Mouse (Mus musculus) ZHBTc4 (cell line): Measurements from ENCODE around the gene Gpx7.

Experiments
- DNase-seq: peaks from one replicate; pipeline ENCODE4 v3.0.0-alpha.2; 2011; ENCODE audit warnings: low read depth, low spot score

Gpx7 gene

DNA sequence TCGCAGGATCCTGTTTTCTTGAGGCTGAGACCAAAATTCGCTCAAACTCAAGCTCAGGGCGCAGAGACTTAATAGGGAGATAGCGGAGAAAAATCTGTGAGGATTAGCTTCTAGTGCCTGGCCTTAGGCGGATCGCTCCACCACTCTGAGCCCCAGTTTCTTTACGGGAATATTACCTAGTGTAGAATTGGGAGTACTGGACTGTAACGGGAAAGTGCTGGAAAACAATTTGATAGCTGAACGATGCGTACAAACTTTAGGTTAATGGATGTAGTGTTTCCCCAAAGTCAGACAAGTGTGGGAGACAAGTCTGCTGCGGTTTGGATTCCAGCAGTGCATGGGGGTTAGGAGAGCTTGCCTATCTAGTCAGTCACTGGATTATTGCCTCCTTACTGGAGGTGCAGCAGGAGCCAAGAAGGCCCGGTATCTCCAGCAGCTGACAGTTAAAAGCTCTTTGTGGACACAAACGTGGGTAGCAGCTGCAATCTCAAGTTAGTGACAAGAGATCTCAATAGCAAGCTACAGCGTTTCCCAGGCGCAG, at the start of gene Gpx7:
Gene Gpx7 (minus strand): TSS at position 101 of the 541 bp plus-strand sequence.
- DNase-seq: peak; percentile 24

DNA sequence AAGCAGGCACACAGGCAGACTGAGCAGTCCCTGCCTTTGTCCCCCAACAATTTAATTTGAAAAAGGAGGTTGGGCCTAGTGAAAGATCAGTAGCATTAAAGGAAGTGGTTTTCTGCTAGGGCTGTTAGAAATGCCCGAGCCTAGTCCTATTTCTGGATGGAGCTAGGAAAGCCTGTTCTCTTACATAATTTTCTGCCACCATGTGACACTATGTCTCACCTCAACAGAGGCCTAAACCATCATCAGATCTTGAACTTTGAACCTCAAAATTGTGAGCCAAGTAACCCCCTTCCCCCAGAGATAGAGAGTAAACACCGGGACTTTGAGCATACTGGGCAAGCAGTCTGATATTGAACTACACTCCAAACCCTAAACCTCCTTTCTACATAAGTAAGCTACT, 49.3 kb upstream of the Gpx7 start:
- no peak for DNase-seq

DNA sequence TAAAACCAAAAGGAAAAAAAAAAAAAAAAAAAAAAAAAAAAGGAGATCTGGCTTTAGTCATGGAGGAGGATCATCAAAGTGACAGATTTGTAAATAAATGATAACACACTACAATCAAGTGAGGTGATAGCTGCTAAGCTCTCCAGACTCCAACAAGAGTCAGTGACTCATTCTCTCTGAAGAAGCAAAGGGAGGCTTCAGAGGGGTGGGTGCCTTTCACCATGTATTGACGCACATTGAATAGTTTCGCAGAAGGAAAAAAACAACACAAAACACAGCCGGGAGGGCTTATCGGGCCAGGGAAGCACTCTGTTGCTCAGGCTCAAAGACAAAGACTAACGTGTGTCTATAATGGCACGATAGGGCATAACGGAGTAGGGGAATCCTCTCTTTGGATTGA, 41.3 kb upstream of the Gpx7 start:
- no peak for DNase-seq

DNA sequence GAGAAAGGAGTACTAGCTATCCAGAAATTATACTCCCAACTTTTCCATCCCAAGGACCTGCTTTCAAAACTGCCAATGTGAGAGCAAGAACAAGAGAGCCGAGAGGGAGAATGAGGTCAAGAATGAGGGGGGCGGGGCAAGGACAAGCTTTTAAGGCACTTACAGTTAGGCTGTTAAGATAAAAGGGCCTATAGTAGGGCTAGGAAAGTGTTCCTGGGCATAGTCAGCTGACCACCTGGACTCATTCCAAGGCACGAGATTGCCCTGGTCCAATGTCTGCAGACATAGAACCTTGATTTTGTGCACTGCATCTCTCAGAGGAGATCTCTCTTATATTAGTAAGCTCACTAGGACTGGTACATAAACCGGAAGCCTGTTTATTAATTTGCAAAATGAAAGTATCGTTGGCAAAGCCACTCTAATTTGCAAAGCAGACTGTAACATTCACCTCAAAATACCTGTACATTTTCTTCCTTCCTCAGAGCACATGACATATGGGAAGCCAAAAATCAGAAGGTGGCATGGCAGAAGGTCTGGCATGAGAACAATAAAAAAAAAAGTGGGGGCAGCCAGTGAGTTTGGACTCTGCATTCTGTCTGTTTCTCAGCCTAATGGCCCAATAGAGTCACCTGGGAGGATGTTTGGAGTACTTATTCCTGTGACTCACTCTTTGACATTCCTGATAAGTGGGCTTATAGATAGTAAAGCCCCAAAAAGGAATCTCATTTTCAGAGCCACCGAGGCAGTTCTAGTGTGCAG, 31.5 kb upstream of the Gpx7 start:
- no peak for DNase-seq

GRCm38 (mm10) chr4:108436225-108436624, 29.5 kb upstream of the Gpx7 start:
- no peak for DNase-seq

DNA sequence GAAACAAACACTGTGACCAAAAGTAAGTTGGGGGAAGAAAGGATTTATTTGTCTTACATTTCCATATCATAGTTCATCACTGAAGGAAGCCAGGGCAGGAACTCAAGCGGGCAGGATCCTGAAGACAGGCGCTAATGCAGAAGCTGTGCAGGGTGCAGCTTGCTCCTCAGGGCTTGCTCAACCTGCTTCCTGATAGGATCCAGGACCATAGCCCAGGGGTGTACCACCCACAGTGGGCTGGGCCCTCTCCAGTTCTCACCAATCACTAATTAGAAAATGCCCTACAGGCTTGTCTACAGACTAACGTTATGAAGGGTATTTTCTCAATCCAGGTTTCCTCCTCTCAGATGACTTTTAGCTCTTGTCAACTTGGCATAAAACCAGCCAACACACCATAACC, 28.9 kb upstream of the Gpx7 start:
- DNase-seq: peak; percentile 18

GRCm38 (mm10) chr4:108434781-108435180, 28.0 kb upstream of the Gpx7 start:
- DNase-seq: no peak

GRCm38 (mm10) chr4:108434221-108434620, 27.5 kb upstream of the Gpx7 start:
- DNase-seq: no peak

DNA sequence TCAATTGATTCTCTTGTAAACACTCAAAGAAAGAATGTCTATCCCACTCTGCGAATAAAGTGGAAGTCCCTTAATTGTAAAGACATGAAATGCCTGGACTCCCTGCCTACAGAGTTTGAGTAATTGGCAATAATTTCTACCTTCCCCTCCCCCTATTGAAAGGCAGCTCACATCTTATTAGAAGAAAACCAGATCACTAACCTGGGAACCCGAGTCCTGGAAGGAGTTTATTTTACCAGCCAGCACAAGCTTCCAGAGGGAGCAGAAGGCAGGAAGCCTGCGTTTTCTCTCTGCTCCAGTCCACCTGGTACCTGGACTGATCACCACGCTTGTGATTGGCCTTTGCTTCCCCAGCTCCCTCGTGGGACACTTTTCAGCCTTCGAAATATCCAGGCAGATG, 26.6 kb upstream of the Gpx7 start:
- no peak for DNase-seq

DNA sequence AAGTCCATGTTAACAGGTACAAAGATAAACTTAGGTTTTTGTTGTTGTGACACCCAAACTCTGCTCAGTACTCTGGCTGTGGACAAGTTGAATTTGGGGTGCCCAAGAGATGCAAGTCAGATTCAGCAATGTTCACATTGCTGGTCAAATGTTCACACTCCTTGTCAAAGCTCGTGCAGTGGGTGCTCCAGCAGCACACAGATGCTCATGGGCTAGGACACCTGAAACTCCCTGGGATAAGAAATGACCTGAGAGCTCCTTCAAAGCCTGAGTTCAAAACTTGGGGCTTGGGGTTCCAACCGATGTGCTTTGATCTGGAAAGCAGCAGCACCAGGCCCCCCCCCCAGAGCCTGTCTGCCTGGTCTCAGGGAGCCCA, 24.8 kb upstream of the Gpx7 start:
- no peak for DNase-seq

GRCm38 (mm10) chr4:108430656-108431560, 24.1 kb upstream of the Gpx7 start:
- DNase-seq: no peak

DNA sequence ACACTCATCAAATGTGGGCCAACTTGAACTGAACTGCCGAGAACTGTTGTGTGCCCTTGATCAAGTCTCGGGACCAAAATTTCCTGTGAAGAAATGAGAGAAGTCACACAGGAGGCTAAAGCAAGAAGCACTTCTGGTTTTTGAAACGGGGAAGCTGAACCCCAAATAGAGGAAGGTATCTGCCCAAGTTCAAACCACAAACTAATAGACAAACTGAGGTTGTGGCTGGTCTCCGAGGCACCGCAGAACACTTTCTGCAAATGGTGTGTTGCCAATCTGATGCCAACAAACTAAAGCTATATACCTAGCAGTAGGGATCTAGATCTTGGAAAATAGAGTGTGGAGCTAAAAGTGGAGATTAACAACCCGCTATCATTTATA, 21.6 kb upstream of the Gpx7 start:
- DNase-seq: no peak

DNA sequence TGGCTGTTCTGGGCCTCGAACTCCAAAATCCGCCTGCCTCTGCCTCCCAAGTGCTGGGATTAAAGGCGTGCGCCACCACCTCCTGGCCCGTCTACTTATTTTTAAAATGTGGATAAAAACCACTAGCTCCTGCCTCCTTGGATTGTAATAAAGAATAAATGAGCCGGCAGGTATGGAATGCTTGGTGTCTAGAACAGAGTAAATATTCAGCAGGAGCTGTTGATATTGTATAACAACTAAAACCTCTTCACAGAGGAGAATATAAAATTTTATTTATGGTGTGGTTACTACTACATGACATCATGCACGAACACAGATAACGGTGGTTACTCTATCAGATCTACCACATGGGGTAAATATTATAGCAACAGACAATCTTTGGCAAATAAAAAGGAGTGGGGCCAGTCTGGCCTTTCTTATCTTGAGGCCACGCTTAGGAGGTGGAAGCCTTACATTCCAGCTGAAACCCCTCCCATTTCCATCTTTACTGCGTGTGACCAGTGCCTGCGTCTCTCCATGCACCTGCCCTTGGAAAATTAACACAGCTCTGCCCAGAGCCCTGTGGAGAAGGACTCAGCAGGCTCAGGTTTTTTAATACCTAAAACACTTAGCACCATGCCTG, 21.1 kb upstream of the Gpx7 start:
- no peak for DNase-seq

GRCm38 (mm10) chr4:108424587-108424986, 17.8 kb upstream of the Gpx7 start:
- DNase-seq: no peak

DNA sequence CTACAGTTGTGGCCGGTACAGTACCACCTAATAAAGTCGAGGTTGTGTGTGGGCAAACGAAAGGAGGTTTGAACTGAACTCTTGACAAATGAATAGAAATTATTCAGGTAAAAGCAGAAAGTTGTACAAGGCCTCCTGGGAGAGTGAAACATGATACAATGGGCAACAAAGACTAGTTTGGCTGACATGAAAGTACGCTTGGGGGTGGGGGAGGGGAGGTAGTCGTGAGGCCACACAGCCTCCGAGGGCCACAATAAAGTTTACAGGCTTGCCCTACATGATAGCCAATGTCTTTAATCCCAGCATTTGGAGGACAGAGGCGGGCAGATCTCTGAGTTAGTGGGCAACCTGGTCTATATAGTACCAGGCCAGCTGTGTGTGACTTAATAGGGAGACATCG, 860 bp upstream of the Gpx7 start:
- DNase-seq: peak; percentile 35

DNA sequence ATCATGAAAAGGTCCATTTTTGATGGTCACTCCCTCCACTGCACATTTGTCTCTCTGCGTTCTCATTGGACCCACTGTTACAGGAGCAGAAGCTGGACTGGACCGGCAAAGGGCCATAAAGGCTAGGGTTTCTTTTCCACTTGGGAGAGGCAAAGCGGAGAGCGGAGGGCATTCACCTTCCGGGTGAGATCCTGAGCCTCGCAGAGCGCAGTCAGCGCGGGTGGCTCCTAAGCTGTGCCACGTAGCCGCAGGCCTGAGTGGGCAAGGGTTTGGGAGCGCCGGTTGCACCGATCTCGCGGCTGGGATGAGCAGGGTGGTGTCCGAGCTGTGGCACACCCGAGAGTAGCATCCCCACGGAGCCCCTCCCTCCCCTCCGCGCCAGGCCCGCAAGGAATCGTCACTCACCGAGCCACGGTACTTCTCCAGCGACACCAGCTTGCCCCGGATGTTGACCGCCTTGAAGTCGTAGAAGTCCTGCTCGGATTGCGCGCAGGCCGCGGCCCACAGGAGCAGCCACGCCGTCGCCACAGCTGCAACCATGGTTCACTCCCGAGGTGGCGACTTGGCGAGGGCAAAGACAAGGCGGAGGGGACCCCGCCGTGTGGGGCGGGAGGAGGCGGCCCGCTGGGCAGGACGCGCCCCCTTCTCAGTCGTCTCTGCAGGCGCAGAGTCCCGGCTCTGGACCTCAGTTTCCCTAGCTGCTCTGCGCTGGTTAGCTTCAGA, 462 bp downstream of the Gpx7 start:
- peak; percentile 74 for DNase-seq

DNA sequence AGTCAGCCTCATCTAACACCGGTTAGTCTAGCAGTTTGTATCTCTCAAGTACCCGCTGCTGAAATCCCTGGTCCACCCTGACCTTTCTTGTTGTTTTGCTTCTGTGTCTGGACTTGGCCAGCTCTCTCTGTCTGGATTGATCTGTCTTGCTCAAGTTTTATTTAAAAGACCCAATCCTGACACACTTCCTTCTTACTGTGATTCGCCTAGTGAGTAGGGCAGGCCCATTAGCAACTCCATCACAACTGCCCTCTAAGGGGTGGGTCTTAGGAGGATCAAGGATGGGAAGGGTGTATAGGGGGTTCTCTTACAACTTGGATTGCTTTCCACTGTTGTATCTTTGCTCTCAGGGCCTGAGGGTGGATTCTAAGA, 1.0 kb downstream of the Gpx7 start:
- DNase-seq: peak; percentile 68

GRCm38 (mm10) chr4:108403861-108404635, 2.7 kb downstream of the Gpx7 start:
- no peak for DNase-seq

DNA sequence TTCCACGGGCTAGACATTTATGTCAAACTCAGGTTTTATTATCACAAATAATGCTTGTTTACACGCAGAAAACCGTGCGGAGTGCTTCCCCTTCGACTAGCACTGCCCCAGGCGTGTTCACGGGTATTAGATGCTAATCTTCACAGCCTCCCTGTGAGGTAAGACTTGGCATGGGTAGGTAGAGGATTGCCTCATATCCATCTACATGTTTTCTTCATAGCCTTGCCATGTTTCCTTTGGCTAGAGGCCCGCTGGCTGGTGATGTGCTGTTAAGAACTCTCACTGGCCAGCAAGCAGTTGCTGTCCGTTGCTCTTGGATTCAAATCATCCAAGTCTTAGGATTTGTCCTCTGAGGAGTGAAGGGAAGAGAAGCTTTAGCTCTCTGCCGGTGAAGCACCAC, 6.4 kb downstream of the Gpx7 start:
- DNase-seq: no peak

DNA sequence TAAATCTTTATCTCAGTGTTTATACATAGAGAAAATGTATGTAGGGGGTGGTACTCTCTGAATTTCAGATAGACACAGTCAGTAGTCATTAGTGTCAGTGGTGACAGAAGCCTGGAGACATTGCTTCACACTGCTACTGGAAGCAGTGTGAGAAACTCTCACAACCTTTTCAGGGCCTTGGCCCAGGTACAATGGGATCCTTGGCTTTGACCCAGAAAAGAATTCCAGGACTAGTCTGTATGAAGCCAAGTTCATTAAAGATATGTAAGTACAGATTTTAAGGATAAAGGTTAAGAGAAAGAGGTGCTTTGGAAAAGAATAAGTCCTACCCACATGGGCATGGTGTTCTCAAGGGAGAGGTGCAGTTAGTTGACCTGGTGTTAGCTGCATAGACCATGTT, 12.5 kb downstream of the Gpx7 start:
- no peak for DNase-seq

DNA sequence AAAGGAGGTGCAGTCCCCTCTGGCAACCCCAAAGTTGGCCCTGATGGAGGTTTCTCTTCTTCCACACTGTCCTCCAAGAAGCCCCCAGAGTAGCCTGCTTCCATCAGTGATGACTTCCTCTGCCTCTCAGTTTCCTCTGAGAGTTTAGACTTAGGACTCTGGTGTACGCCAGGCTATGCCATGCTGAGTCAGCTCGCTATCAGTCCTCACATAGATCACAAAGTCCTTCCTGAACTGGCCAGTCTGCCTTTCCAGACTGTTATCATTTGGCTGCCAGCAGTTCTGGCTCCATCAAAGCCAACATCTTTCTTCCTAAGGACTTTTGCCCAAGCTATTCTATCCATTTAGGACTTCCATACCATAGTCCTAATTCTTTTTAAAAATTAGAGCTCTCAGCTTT, 14.2 kb downstream of the Gpx7 start:
- DNase-seq: no peak
